Mouse (Mus musculus) neural tube, embryonic 15.5 days (tissue): ENCODE measurements around the gene Zfp219. TPM values are rescaled to one million over a fixed set of nuclear protein-coding genes. Genes with fewer than 3 reads are reported as not detected.

Experiments
- ATAC-seq: fragments of 200-750 bp; cut with Nextera tagmentation; 2 replicates; pipeline ENCODE4 v1.8.0; 2017; ENCODE audit warnings: mild to moderate bottlenecking, moderate TSS enrichment, moderate library complexity; ENCODE audit not compliant: low FRiP score
- H3K27ac ChIP-seq: fragments of 300-500 bp; sonication (generic); replicated peaks from 2 replicates; pipeline ENCODE4 v1.5.1; 2015; ENCODE audit warnings: mild to moderate bottlenecking, inconsistent platforms
- H3K27me3 ChIP-seq: fragments of 300-500 bp; sonication (generic); replicated peaks from 2 replicates; pipeline ENCODE4 v1.6.1; 2015; ENCODE audit warnings: inconsistent platforms
- H3K36me3 ChIP-seq: fragments of 300-500 bp; sonication (generic); 2 replicates; pipeline ENCODE4 v1.6.1; 2015; ENCODE audit warnings: inconsistent platforms
- H3K4me1 ChIP-seq: fragments of 300-500 bp; sonication (generic); 2 replicates; pipeline ENCODE4 v1.6.1; 2015; ENCODE audit warnings: inconsistent platforms
- H3K4me2 ChIP-seq: fragments of 300-500 bp; sonication (generic); 2 replicates; pipeline ENCODE4 v1.6.1; 2015; ENCODE audit warnings: inconsistent platforms, mild to moderate bottlenecking, moderate library complexity
- H3K4me3 ChIP-seq: fragments of 300-500 bp; sonication (generic); replicated peaks from 2 replicates; pipeline ENCODE4 v1.5.1; 2015; ENCODE audit warnings: mild to moderate bottlenecking, inconsistent platforms
- H3K9ac ChIP-seq: fragments of 300-500 bp; sonication (generic); replicated peaks from 2 replicates; pipeline ENCODE4 v1.6.1; 2015; ENCODE audit warnings: mild to moderate bottlenecking, inconsistent platforms
- H3K9me3 ChIP-seq: fragments of 300-500 bp; sonication (generic); replicated peaks from 2 replicates; pipeline ENCODE4 v1.6.1; 2016; ENCODE audit warnings: inconsistent platforms
- WGBS: fragments of 180-500 bp; shearing (Covaris S2); methylation state at CpG from one replicate; pipeline ENCODE4 v1.1.7; 2015; ENCODE audit warnings: mixed read lengths; 5-methylcytosine and 5-hydroxymethylcytosine counted together
- polyA plus RNA-seq: library from polyadenylated mRNA; unstranded; fragments of >200 nt; fragmentation: Nextera tagmentation; extraction: Ambion mirVana; gene quantifications from 2 replicates; pipeline ENCODE4 v1.2.1, GENCODE M21; 2015

Zfp219 gene
- polyA plus RNA-seq, 1 experiment from 2014 or later = 25.3 TPM

DNA sequence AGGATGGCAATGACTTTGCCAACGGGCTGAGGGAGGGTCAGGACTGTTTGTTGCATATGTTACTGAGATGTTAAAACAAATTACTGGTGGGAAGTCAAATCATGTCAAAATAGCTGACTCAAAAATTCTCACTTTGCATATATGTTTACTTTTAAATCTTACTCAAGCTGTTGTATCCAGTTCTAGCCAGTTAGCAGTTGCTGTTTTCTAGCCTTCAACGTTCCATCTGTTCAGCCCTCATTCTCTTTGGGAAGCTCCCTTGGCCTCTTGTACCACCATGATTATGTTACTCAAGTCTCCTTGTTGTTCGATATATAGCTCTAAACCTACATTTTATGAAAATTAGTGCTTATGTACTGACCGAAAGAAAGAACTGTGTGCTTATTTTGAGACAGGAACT is 5.8 kb upstream of the Zfp219 start:
- WGBS = 90% methylated on average over 4 of the region's 4 CpGs
- ATAC-seq = no peak
- Histone ChIP-seq H3K27ac (no peak overlapping the region), H3K9ac (no peak overlapping the region), H3K4me3 (no peak overlapping the region), H3K36me3 (no peaks in the 10 kb centered on the region), H3K27me3 (no peaks in the 10 kb centered on the region), H3K9me3 (no peaks in the 10 kb centered on the region), H3K4me2 (no peak overlapping the region), H3K4me1 (peaks cover 17% of the 10 kb centered on the region)

DNA sequence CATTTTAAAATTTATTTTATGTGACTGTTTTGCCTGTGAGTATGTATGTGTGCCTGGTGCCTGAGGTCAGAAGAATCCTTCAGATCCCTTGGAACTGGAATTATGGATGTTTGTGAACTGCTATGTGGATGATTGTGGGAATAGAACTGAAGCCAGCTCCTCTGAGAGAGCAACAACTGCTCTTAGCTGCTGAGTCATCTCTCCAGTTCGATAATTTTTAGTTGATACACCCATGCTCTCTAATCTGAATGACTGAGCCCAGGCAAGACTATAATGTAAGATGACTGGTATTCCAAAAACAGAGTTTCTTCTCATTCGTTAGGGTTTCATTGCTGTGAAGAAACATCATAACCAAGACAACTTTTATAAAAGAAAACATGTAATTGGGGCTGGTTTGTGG is 3.6 kb upstream of the Zfp219 start:
- Histone ChIP-seq H3K9ac (no peak overlapping the region), H3K36me3 (no peaks in the 10 kb centered on the region), H3K9me3 (no peaks in the 10 kb centered on the region), H3K27me3 (no peaks in the 10 kb centered on the region), H3K27ac (no peak overlapping the region), H3K4me1 (peaks cover 28% of the 10 kb centered on the region), H3K4me2 (no peak overlapping the region), H3K4me3 (no peak overlapping the region)
- WGBS = 94% methylated on average over 2 of the region's 2 CpGs
- no peak for ATAC-seq

DNA sequence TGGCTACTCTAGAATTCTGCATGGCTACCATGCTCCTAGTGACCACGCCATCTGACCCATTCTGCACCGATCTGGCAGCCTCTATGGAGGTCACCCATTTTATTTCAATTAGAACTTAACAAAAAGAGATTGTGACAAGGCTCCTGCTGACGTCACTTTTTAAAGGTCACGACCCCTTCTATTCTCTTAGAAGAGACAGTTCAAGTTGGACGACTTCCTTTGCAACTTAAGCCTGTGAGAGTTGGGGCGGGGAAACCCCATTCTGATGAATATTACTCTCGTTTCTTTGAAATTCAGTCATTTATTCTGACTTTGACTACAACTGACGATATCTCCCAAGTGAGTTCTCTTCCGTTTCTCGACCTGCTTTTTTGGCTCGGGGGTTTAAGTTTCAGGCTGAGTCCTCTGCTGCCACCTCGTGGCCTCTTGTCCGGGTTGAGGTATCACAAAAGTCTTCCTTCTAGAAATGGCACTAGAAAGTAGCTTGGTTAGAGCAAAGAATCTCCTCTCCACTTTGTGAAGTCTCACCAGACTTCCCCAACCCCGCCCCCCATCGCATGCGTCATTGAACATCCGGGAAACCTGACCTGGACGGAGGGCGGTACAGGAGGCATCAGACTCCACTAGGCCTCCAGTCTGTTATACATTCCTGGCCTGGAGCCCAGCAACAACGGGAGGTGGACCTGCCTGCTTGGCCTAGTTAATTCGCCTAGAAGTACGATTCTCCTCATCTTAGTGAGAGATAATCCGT is 2.4 kb upstream of the Zfp219 start:
- Histone ChIP-seq H3K4me1 (peaks cover 38% of the 10 kb centered on the region), H3K36me3 (no peaks in the 10 kb centered on the region), H3K9me3 (no peaks in the 10 kb centered on the region), H3K9ac (peak overlapping the region; percentile 27; the same call in 1 of the 2 replicates), H3K27me3 (no peaks in the 10 kb centered on the region), H3K27ac (peak overlapping the region; percentile 58), H3K4me2 (peak overlapping the region; percentile 55), H3K4me3 (peak overlapping the region; percentile 23)
- WGBS = 3% methylated on average over 23 of the region's 23 CpGs
- no peak for ATAC-seq

- 65% methylated on average over 3 of the region's 3 CpGs for WGBS
- peak overlapping the region; percentile 23; the same call in 1 of the 2 replicates for H3K4me3 ChIP-seq
- peak overlapping the region; percentile 55 for H3K4me2 ChIP-seq
- H3K36me3 ChIP-seq = no peaks in the 10 kb centered on the region
- ATAC-seq = no peak
- H3K4me1 ChIP-seq = peaks cover 41% of the 10 kb centered on the region
- no peaks in the 10 kb centered on the region for H3K9me3 ChIP-seq
- H3K27ac ChIP-seq = 0 out of 2 replicates have a peak overlapping the region, but pooled peaks have one; percentile 58
- no peak overlapping the region for H3K9ac ChIP-seq
- H3K27me3 ChIP-seq = no peaks in the 10 kb centered on the region
Measured at GRCm38 (mm10) chr14:52022244-52022708, 1.7 kb upstream of the Zfp219 start.

GRCm38 (mm10) chr14:52021568-52022212 is 1.2 kb upstream of the Zfp219 start:
- Histone ChIP-seq H3K36me3 (no peaks in the 10 kb centered on the region), H3K4me2 (no peak overlapping the region), H3K9me3 (no peaks in the 10 kb centered on the region), H3K4me3 (no peak overlapping the region), H3K4me1 (peaks cover 44% of the 10 kb centered on the region), H3K27ac (0 out of 2 replicates have a peak overlapping the region, but pooled peaks have one; percentile 99), H3K9ac (no peak overlapping the region), H3K27me3 (no peaks in the 10 kb centered on the region)
- no peak for ATAC-seq
- 87% methylated on average over 8 of the region's 8 CpGs for WGBS

- 48% methylated on average over 4 of the region's 4 CpGs for WGBS
- Histone ChIP-seq H3K4me3 (no peak overlapping the region), H3K36me3 (no peaks in the 10 kb centered on the region), H3K9ac (peak overlapping the region; percentile 94; the same call in 1 of the 2 replicates), H3K9me3 (no peaks in the 10 kb centered on the region), H3K4me2 (peak overlapping the region; percentile 66), H3K27ac (peak overlapping the region; percentile 99), H3K27me3 (no peaks in the 10 kb centered on the region), H3K4me1 (peaks cover 49% of the 10 kb centered on the region)
- ATAC-seq = no peak
Measured at GRCm38 (mm10) chr14:52021138-52021529, 601 bp upstream of the Zfp219 start.

GRCm38 (mm10) chr14:52019590-52020340 is 768 bp downstream of the Zfp219 start:
- peak overlapping the region; percentile 99 for H3K27ac ChIP-seq
- peak overlapping the region; percentile 94 for H3K9ac ChIP-seq
- no peaks in the 10 kb centered on the region for H3K36me3 ChIP-seq
- peak; percentile 91 for ATAC-seq
- no peaks in the 10 kb centered on the region for H3K27me3 ChIP-seq
- peak overlapping the region; percentile 72 for H3K4me3 ChIP-seq
- under 1% methylated on average over 74 of the region's 74 CpGs for WGBS
- no peaks in the 10 kb centered on the region for H3K9me3 ChIP-seq
- peaks cover 62% of the 10 kb centered on the region for H3K4me1 ChIP-seq
- H3K4me2 ChIP-seq = peak overlapping the region; percentile 66

- Histone ChIP-seq H3K27me3 (no peaks in the 10 kb centered on the region), H3K36me3 (no peaks in the 10 kb centered on the region), H3K4me1 (peaks cover 62% of the 10 kb centered on the region), H3K4me3 (peak overlapping the region; percentile 72), H3K9ac (peak overlapping the region; percentile 94), H3K4me2 (peak overlapping the region; percentile 66), H3K9me3 (no peaks in the 10 kb centered on the region), H3K27ac (peak overlapping the region; percentile 99)
- ATAC-seq = no peak; the same call in 1 of the 2 replicates
- WGBS = 28% methylated on average over 12 of the region's 12 CpGs
Measured at GRCm38 (mm10) chr14:52019051-52019589, 1.4 kb downstream of the Zfp219 start.

- Histone ChIP-seq H3K4me2 (peak overlapping the region; percentile 66), H3K4me1 (peaks cover 65% of the 10 kb centered on the region), H3K9ac (peak overlapping the region; percentile 94), H3K4me3 (peak overlapping the region; percentile 72), H3K27ac (peak overlapping the region; percentile 99), H3K9me3 (no peaks in the 10 kb centered on the region), H3K27me3 (no peaks in the 10 kb centered on the region), H3K36me3 (no peaks in the 10 kb centered on the region)
- 90% methylated on average over 15 of the region's 15 CpGs for WGBS
- ATAC-seq = no peak
Measured at GRCm38 (mm10) chr14:52018248-52019050, 2.1 kb downstream of the Zfp219 start.

- no peak overlapping the region for H3K4me2 ChIP-seq
- H3K36me3 ChIP-seq = no peaks in the 10 kb centered on the region
- no peaks in the 10 kb centered on the region for H3K9me3 ChIP-seq
- peaks cover 66% of the 10 kb centered on the region for H3K4me1 ChIP-seq
- ATAC-seq = no peak
- WGBS = 87% methylated on average over 4 of the region's 4 CpGs
- H3K27ac ChIP-seq = no peak overlapping the region
- no peak overlapping the region for H3K4me3 ChIP-seq
- no peak overlapping the region for H3K9ac ChIP-seq
- H3K27me3 ChIP-seq = no peaks in the 10 kb centered on the region
Measured at GRCm38 (mm10) chr14:52017662-52018061, 2.9 kb downstream of the Zfp219 start.
